Comparison of ENCODE assay signal across 20 mouse cellular contexts in the genomic region with DNA sequence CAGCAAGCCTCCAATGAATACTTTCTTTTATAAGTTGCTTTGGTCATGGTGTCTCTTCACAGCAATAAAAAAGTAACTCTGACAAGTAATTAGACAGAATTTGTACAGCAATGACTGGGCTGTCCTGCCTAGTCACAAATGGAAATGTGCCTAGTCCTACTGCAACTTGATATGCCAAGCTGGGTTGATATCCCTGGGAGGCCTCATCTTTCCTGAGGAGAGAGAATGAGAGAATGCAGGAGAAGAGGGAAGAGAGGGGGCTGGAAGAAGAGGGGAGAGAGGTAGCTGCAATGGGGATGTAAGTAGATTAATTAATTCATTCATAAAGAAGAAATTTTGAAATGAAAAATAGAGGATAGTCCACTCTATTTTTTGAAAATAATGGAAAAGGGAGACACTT. TPM values are rescaled to one million over a fixed set of nuclear protein-coding genes. Genes with fewer than 3 reads are reported as not detected.
"Had no signal": no experiment of that assay in that cellular context is flagged by ENCODE, and none has a peak within 500 bp of the region (broad histone marks: within the 10 kb centered on the region; RNA-seq: fewer than 3 reads in every experiment).

No protein-coding gene starts in this region.

- H3K4me1 ChIP-seq: midbrain, embryonic 12.5 days; neural tube, embryonic 12.5 days; stomach, embryonic 15.5 days had no signal

- H3K4me3 ChIP-seq: lung, embryonic 15.5 days; megakaryocyte, embryonic 14.5 days; midbrain, embryonic 12.5 days; neural tube, embryonic 12.5 days; stomach, embryonic 15.5 days had no signal

- H3K9ac ChIP-seq: liver, postnatal 0 days; lung, embryonic 15.5 days; midbrain, embryonic 12.5 days; neural tube, embryonic 12.5 days; stomach, embryonic 15.5 days had no signal

- H3K27ac ChIP-seq: macrophage; midbrain, embryonic 12.5 days; neural tube, embryonic 12.5 days; stomach, embryonic 15.5 days; stomach, postnatal 0 days had no signal

- H3K4me2 ChIP-seq: lung, embryonic 15.5 days; midbrain, embryonic 12.5 days; neural tube, embryonic 12.5 days; stomach, embryonic 15.5 days had no signal

- ATAC-seq: liver, postnatal 0 days; lung, postnatal 0 days had no signal

- H3K9me3 ChIP-seq: lung, embryonic 15.5 days; megakaryocyte, embryonic 14.5 days; midbrain, embryonic 12.5 days; neural tube, embryonic 12.5 days; stomach, embryonic 15.5 days had no signal

- DNase-seq: liver, postnatal 0 days; lung, adult 2 months; lung, postnatal 14 days; lung, postnatal 36 days; midbrain, embryonic 14.5 days; right cerebral cortex, postnatal 14 days; thymus, adult 2 months; thymus, postnatal 25 days; thymus, postnatal 4 days had no signal

- H3K27me3 ChIP-seq: lung, embryonic 15.5 days; megakaryocyte, embryonic 14.5 days; midbrain, embryonic 12.5 days; neural tube, embryonic 12.5 days; stomach, embryonic 15.5 days had no signal

- H3K36me3 ChIP-seq: lung, embryonic 15.5 days; midbrain, embryonic 12.5 days; neural tube, embryonic 12.5 days had no signal

RNA-seq across cellular contexts. Expression of gene Pln, which starts 14.1 kb away (rescaled TPM):
- total RNA-seq: midbrain, postnatal 0 days; monocyte, adult 5-6 weeks; neutrophil, adult 5-6 weeks had no signal
- polyA plus RNA-seq: macrophage had no signal
